Mouse (Mus musculus) CH12.LX (cell line): Measurements from ENCODE around the gene Slc26a3. TPM values are rescaled to one million over a fixed set of nuclear protein-coding genes. Genes with fewer than 3 reads are reported as not detected.

ENCODE experiments used
- DNase-seq: peaks from one replicate; pipeline ENCODE4 v3.0.0-alpha.2; 2013; ENCODE audit errors: extremely low read depth
- H3K27ac ChIP-seq: 2 replicates; pipeline ENCODE4 v1.5.1; 2012; ENCODE audit warnings: low read depth, mild to moderate bottlenecking, control low read depth, moderate library complexity; ENCODE audit not compliant: insufficient read depth
- H3K27me3 ChIP-seq: replicated peaks from 2 replicates; pipeline ENCODE3; 2012; ENCODE audit warnings: inconsistent platforms
- H3K36me3 ChIP-seq, 2 experiments: replicated peaks in 1 of 2; 2 replicates each; pipeline versions ENCODE3 to v1.6.1; 2012; ENCODE audit warnings: inconsistent platforms in 1 of 2, low read length in 1 of 2, mild to moderate bottlenecking in 1 of 2, mixed read lengths in 1 of 2, moderate library complexity in 1 of 2; ENCODE audit not compliant: control insufficient read depth in 1 of 2, insufficient read depth in 1 of 2
- H3K4me1 ChIP-seq, 2 experiments: 2 replicates each; pipeline ENCODE4 v1.6.1; 2012; ENCODE audit warnings: inconsistent platforms in 1 of 2, moderate library complexity in 1 of 2; ENCODE audit not compliant: insufficient read depth in 2 of 2, control insufficient read depth in 1 of 2
- H3K4me2 ChIP-seq: 2 replicates; pipeline ENCODE4 v1.6.1; 2012; ENCODE audit warnings: low read depth, mild to moderate bottlenecking, control low read depth; ENCODE audit not compliant: poor library complexity, insufficient read depth, severe bottlenecking
- H3K4me3 ChIP-seq, 3 experiments: fragments of 150-350 bp in 1 of 3; sonication (generic) in 1 of 3; replicated peaks in 1 of 3; 2 replicates each; pipeline versions ENCODE3 to v1.5.1; 2011 to 2012; ENCODE audit warnings: low read depth in 2 of 3, low read length in 2 of 3, mild to moderate bottlenecking in 2 of 3, moderate library complexity in 2 of 3, control low read depth in 1 of 3, improper control_type of control experiment in 1 of 3, inconsistent platforms in 1 of 3, mixed read lengths in 1 of 3; ENCODE audit not compliant: poor library complexity in 1 of 3
- H3K79me2 ChIP-seq: replicated peaks from 2 replicates; pipeline ENCODE4 v1.6.1; 2012; ENCODE audit warnings: mild to moderate bottlenecking, moderate library complexity; ENCODE audit not compliant: control insufficient read depth, poor library complexity, insufficient read depth, severe bottlenecking; ENCODE audit errors: extremely low read depth
- H3K9ac ChIP-seq: 2 replicates; pipeline ENCODE4 v1.6.1; 2012; ENCODE audit warnings: low read depth, mild to moderate bottlenecking, control low read depth, moderate library complexity; ENCODE audit not compliant: insufficient read depth
- H3K9me3 ChIP-seq: replicated peaks from 2 replicates; pipeline ENCODE3; 2012; ENCODE audit warnings: low read length, inconsistent platforms, mixed read lengths
- BHLHE40 ChIP-seq: IDR thresholded peaks from 2 replicates; pipeline ENCODE4 v1.6.1; 2011; ENCODE audit warnings: mild to moderate bottlenecking, low read depth, low read length, improper control_type of control experiment
- CHD1 ChIP-seq: IDR thresholded peaks from 2 replicates; pipeline ENCODE4 v1.6.1; 2012; ENCODE audit warnings: low read depth, low read length, improper control_type of control experiment, inconsistent platforms
- EP300 ChIP-seq: IDR thresholded peaks from 2 replicates; pipeline ENCODE4 v1.6.1; 2011; ENCODE audit warnings: low read length, improper control_type of control experiment
- ETS1 ChIP-seq: conservative IDR thresholded peaks from 2 replicates; pipeline ENCODE4 v1.6.1; 2012; ENCODE audit warnings: low read depth, mild to moderate bottlenecking, inconsistent platforms, low read length, improper control_type of control experiment, moderate library complexity
- GABPA ChIP-seq: IDR thresholded peaks from 2 replicates; pipeline ENCODE4 v1.6.1; 2012; ENCODE audit warnings: low read depth, low read length, improper control_type of control experiment, inconsistent platforms; ENCODE audit not compliant: insufficient replicate concordance
- JUN ChIP-seq: IDR thresholded peaks from 2 replicates; pipeline ENCODE4 v1.6.1; 2011; ENCODE audit warnings: low read depth, mild to moderate bottlenecking, low read length, improper control_type of control experiment, moderate library complexity; ENCODE audit not compliant: insufficient read depth
- MAFK ChIP-seq: IDR thresholded peaks from 2 replicates; pipeline ENCODE4 v1.6.1; 2011; ENCODE audit warnings: low read length, improper control_type of control experiment; ENCODE audit not compliant: insufficient replicate concordance
- MAX ChIP-seq: IDR thresholded peaks from 2 replicates; pipeline ENCODE4 v1.6.1; 2011; ENCODE audit warnings: low read length, improper control_type of control experiment
- MEF2A ChIP-seq: IDR thresholded peaks from 2 replicates; pipeline ENCODE4 v1.6.1; 2014; ENCODE audit warnings: low read depth, mild to moderate bottlenecking, inconsistent platforms, low read length, improper control_type of control experiment, borderline replicate concordance
- MYC ChIP-seq: IDR thresholded peaks from 2 replicates; pipeline ENCODE4 v1.6.1; 2011; ENCODE audit warnings: low read depth, mild to moderate bottlenecking, improper control_type of control experiment, low read length
- NELFE ChIP-seq: IDR thresholded peaks from 2 replicates; pipeline ENCODE4 v1.6.1; 2011; ENCODE audit warnings: low read depth, low read length, improper control_type of control experiment
- PAX5 ChIP-seq: IDR thresholded peaks from 2 replicates; pipeline ENCODE4 v1.6.1; 2012; ENCODE audit warnings: low read length, inconsistent platforms, mixed read lengths
- RAD21 ChIP-seq: IDR thresholded peaks from 2 replicates; pipeline ENCODE4 v1.6.1; 2011; ENCODE audit warnings: low read depth, mild to moderate bottlenecking, low read length, improper control_type of control experiment, moderate library complexity
- SIN3A ChIP-seq: IDR thresholded peaks from 2 replicates; pipeline ENCODE4 v1.6.1; 2012; ENCODE audit warnings: low read length, improper control_type of control experiment, inconsistent platforms
- SMC3 ChIP-seq: IDR thresholded peaks from 2 replicates; pipeline ENCODE4 v1.6.1; 2011; ENCODE audit warnings: low read depth, low read length, improper control_type of control experiment
- TBP ChIP-seq: conservative IDR thresholded peaks from 2 replicates; pipeline ENCODE4 v1.6.1; 2011; ENCODE audit warnings: low read depth, low read length, improper control_type of control experiment
- UBTF ChIP-seq: IDR thresholded peaks from 2 replicates; pipeline ENCODE4 v1.6.1; 2012; ENCODE audit warnings: low read depth, mild to moderate bottlenecking, inconsistent platforms, low read length, improper control_type of control experiment, moderate library complexity
- USF1 ChIP-seq: IDR thresholded peaks from 2 replicates; pipeline ENCODE4 v1.6.1; 2014; ENCODE audit warnings: low read depth, mild to moderate bottlenecking, inconsistent platforms, low read length, improper control_type of control experiment
- USF2 ChIP-seq: conservative IDR thresholded peaks from 2 replicates; pipeline ENCODE4 v1.6.1; 2011; ENCODE audit warnings: low read depth, low read length, improper control_type of control experiment
- ZC3H11A ChIP-seq: IDR thresholded peaks from 2 replicates; pipeline ENCODE4 v1.6.1; 2012; ENCODE audit warnings: low read depth, mild to moderate bottlenecking, inconsistent platforms, low read length, improper control_type of control experiment
- ZKSCAN1 ChIP-seq: IDR thresholded peaks from 2 replicates; pipeline ENCODE4 v1.6.1; 2012; ENCODE audit warnings: low read depth, inconsistent platforms, low read length, improper control_type of control experiment, borderline replicate concordance
- ZMIZ1 ChIP-seq: IDR thresholded peaks from 2 replicates; pipeline ENCODE4 v1.6.1; 2012; ENCODE audit warnings: low read depth, mild to moderate bottlenecking, inconsistent platforms, low read length, improper control_type of control experiment
- ZNF384 ChIP-seq: IDR thresholded peaks from 2 replicates; pipeline ENCODE4 v1.6.1; 2012; ENCODE audit warnings: low read depth, low read length, improper control_type of control experiment, inconsistent platforms
- dilution Hi-C: fragments of 300-500 bp; cut with MboI; formaldehyde crosslinking; loops from 2 replicates; pipeline ENCODE4 v1.14.3; 2020; ENCODE audit warnings: low sequenced_read_pairs; ENCODE audit not compliant: extremely low pct_unique_long_range_greater_than_20kb, extremely low pct_ligation_motif_present
- in situ Hi-C: fragments of 300-500 bp; cut with MboI; formaldehyde crosslinking; loops from 3 replicates; pipeline ENCODE4 v1.14.3; 2019; ENCODE audit warnings: low sequenced_read_pairs, low pct_ligation_motif_present, low pct_unique_long_range_greater_than_20kb, mixed read lengths
- polyA plus RNA-seq: library from polyadenylated mRNA; unstranded; fragments of >175 nt; gene quantifications from 2 replicates; pipeline ENCODE4 v1.2.1, GENCODE M21; 2012; ENCODE audit warnings: low read depth; ENCODE audit not compliant: insufficient read length
- total RNA-seq, 2 experiments: library from RNA; depleted of rRNA; stranded (reverse); fragments of 300-350 nt in 1 of 2; fragments of >200 nt in 1 of 2; gene quantifications; 2 replicates each; pipeline ENCODE4 v1.2.3; 2012 to 2014

Slc26a3 gene
- total and polyA plus RNA-seq, 3 experiments: not detected

DNA sequence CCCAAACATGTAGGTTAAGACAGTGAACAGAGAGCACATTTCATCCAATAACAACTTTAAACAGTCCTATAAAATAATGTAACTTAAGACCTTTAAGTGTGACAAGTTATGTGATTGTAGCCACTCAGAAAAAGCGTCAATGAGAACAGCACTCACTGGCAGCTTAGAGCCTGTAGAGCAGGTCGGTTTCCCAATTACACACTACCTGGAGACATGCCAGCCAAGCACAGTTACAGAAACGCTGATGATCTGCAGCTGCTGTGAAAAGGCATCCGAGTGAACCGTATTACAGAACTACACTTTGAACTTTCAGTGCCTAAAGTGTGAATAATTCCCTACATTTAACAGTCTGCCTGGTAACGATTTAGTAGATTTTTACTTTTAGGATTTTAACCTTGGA, 95.8 kb downstream of the Slc26a3 start:
- peaks cover 23 to 59% of the 10 kb centered on the region in 2 experiments for H3K36me3 ChIP-seq
- dilution Hi-C loops: no loop called here
- in situ Hi-C loops: no loop called here

DNA sequence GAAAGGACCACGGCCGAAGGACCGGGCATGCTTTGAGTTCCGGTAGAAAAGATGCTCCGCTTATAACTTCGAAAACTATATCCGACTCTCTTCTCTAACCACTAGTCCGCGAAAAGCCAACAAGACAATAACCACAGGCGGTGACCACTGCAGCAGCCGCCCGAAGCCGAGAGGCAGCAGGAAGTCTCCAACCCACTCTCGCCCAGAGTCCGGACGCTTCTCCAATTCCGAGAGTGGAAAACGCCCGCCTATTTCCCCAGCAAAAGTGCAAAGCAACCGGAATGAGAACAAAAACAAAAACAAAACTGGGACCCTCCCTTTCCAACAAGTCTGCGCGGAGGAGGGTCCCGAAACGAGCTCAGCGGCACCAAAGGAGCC, 108.3 kb downstream of the Slc26a3 start:
- no peak for TF ChIP-seq RAD21
- TF ChIP-seq ZC3H11A: no peak
- no peak for TF ChIP-seq MYC
- TF ChIP-seq SIN3A: no peak
- TF ChIP-seq TBP: no peak
- no peak for TF ChIP-seq ZNF384
- TF ChIP-seq CHD1: no peak
- TF ChIP-seq MAX: no peak
- no peak for TF ChIP-seq NELFE
- TF ChIP-seq BHLHE40: no peak
- Histone ChIP-seq H3K27me3 (no peaks in the 10 kb centered on the region), H3K79me2 (peaks cover 41% of the 10 kb centered on the region), H3K4me3 (peak overlapping the region; percentile 96 to 98 (median 96)), H3K9ac (peak overlapping the region; percentile 80), H3K36me3 (peaks cover 3 to 15% of the 10 kb centered on the region in 2 experiments), H3K9me3 (no peaks in the 10 kb centered on the region), H3K4me2 (peak overlapping the region; percentile 96; the same call in 1 of the 2 replicates), H3K4me1 (peaks cover 7 to 21% of the 10 kb centered on the region in 2 experiments), H3K27ac (0 out of 2 replicates have a peak overlapping the region, but pooled peaks have one; percentile 81)
- in situ Hi-C loops: no loop called here
- dilution Hi-C loops: no loop called here
- DNase-seq: peak; percentile 25

More for the DNA sequence above, 95.8 kb downstream of the Slc26a3 start:
- H3K9me3 ChIP-seq: no peaks in the 10 kb centered on the region
- no peaks in the 10 kb centered on the region for H3K79me2 ChIP-seq
- no peak overlapping the region for H3K27ac ChIP-seq
- no peak overlapping the region for H3K4me3 ChIP-seq
- TF ChIP-seq PAX5: no peak
- H3K4me2 ChIP-seq: no peak overlapping the region
- no peak overlapping the region for H3K9ac ChIP-seq
- no peak for DNase-seq
- H3K27me3 ChIP-seq: no peaks in the 10 kb centered on the region
- H3K4me1 ChIP-seq: no peaks in the 10 kb centered on the region

DNA sequence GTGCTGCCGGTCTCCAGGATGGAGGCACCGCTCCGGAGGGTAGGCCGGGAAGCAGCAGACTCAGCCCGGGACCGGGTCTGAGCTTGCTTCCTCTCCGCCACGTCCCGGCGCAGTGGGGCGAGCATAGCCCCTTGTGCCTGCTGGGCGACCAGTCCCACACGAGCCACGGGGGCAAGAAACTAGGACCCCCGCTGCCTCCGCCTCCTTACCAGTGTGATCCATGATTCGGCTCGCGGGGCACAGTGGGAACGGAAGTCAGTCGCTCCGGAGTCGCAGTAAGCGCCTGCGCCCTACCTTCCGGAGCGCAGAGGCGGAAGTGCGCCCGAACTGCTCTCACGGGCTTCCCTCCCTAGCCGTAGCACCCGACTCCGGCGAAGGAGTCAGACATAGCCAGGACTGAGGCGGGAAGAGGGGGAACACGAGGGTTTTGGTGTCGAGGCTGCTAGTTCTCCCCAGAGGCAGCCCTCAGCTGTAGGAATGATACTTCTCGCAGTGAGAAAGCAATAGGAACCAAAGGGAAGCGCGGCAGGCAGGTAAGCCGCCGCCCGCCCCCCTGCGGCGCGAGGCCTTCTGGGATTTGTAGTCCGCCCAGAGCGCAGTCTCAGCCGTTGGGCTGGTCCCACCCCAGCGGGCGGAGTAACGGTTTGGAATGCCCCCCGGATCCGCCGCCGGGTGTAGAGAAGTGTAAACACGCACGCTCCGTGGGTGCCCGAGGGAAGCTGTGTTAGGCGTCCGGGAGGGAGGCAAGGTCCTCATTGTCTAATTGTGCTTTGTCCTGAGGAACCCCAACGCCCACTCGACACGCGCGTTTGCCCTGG, 108.9 kb downstream of the Slc26a3 start, which contains the start of gene Cbll1:
TSS of gene Cbll1 (minus strand) at position 303 of the 818 bp plus-strand sequence.
- H3K79me2 ChIP-seq: peaks cover 38% of the 10 kb centered on the region
- dilution Hi-C loops: no loop called here
- no peaks in the 10 kb centered on the region for H3K27me3 ChIP-seq
- peaks cover 7 to 21% of the 10 kb centered on the region in 2 experiments for H3K4me1 ChIP-seq
- peak within 1 kb of the TSS; percentile 80 for H3K9ac ChIP-seq
- H3K4me2 ChIP-seq: peak within 1 kb of the TSS; percentile 96
- H3K9me3 ChIP-seq: no peaks in the 10 kb centered on the region
- in situ Hi-C loops: loop anchor here (10.0 to 25.0 kb wide), 2 partner anchors 225 to 438 kb away; no protein-coding TSS in a partner anchor
- H3K36me3 ChIP-seq: peaks cover 0 to 9% of the 10 kb centered on the region in 2 experiments
- DNase-seq: peak; percentile 91
- peak within 1 kb of the TSS; percentile 96 to 98 (median 96) for H3K4me3 ChIP-seq
- peak within 1 kb of the TSS; percentile 81 for H3K27ac ChIP-seq
- TF ChIP-seq EP300 (0 out of 2 replicates have a peak, but pooled peaks have one; percentile 21), MAFK (peak; percentile 23; the same call in 1 of the 2 replicates), ZMIZ1 (peak; percentile 89), USF2 (no peak), PAX5 (no peak), TBP (0 out of 2 replicates have a peak, but pooled peaks have one; percentile 9), USF1 (no peak), SMC3 (no peak), JUN (no peak), ETS1 (peak; percentile 18; the same call in 1 of the 2 replicates), UBTF (peak; percentile 90), GABPA (no peak; the same call in 1 of the 2 replicates), NELFE (peak; percentile 72), ZC3H11A (no peak), MEF2A (peak; percentile 37), RAD21 (no peak), ZKSCAN1 (no peak)
